In genomic region chr3:55610191-55610590, GRCm38 (mm10) we compare ENCODE assay signal across 16 mouse cellular contexts.
A peak's percentile ranks its signal among the peaks of the same experiment; 100 is the strongest.
DNase-seq lines count a peak whose midpoint lies in the region.
"Had no signal": no experiment of that assay in that cellular context is flagged by ENCODE, and none has a peak within 500 bp of the region (broad histone marks: within the 10 kb centered on the region; RNA-seq: fewer than 3 reads in every experiment).

No protein-coding gene starts in this region.

- peak; percentile 68 for DNase-seq in heart, adult 11 months
- no peak for DNase-seq in heart, postnatal 25 days (ENCODE audit: low spot score)
- DNase-seq in ES-CJ7 (ENCODE audit: low read depth, low spot score) (peak; percentile 25), ZHBTc4 (ENCODE audit: low read depth, low spot score) (peak; percentile 59)
- no peak for DNase-seq in right cerebral cortex, adult 2 months (ENCODE audit: low spot score in 2 of 2)
- DNase-seq in gastrocnemius, postnatal 4 days (ENCODE audit: low spot score in 2 of 2), result no peak
- no peak for DNase-seq in left cerebral cortex, postnatal 36 days (ENCODE audit: low spot score in 2 of 2)
- DNase-seq: adrenal gland, adult 8-10 months; adrenal gland, postnatal 25 days; cerebellum, adult 11-12 months; cerebellum, adult 8-10 months; cerebellum, postnatal 10 days; cerebellum, postnatal 36 days; embryo, embryonic 11 days; gastrocnemius, postnatal 14 days; heart, postnatal 36 days had no signal

- intact Hi-C loops in heart, postnatal 25 days (cut with DNase I), result no loop called here
- intact Hi-C loops in left cerebral cortex, postnatal 36 days (cut with DNase I), result no loop called here

Comparison
In these comparisons a context has a peak if more than half of its experiments do, and no peak if none do; other contexts are left out.
1. DNase-seq: peak in heart, adult 11 months (single experiment), ES-CJ7 (single experiment) and ZHBTc4 (single experiment); none in heart, postnatal 25 days (single experiment), right cerebral cortex, adult 2 months (0 of 2), gastrocnemius, postnatal 4 days (0 of 2) and left cerebral cortex, postnatal 36 days (0 of 2).